Mouse (Mus musculus) cerebral cortex, adult 2 months (tissue): ENCODE data around the gene Zic2.

ENCODE experiments used
- WGBS: fragments of 180-500 bp; shearing (Covaris S2); methylation state at CpG from one replicate; pipeline ENCODE4 v1.1.7; 2018; 5-methylcytosine and 5-hydroxymethylcytosine counted together

Zic2 gene

DNA sequence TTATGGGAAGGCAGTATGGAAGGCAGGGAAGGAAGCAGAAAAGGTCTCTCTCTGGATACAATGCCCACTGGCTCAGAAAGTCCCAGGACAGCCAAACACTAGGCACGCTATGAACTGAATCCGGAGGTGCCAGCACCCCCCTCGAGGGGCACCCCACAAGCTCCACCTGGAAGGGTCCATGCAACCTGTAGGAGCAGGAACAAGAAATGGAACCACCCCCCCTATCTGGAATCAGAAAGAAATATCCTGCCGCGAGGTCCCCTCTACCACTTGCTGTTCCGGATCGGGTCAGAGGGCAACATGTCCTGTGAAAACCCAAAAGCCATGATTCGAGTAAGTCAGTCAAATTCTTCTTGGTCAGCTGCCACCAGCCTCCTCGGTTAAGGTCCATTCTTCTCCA, 13.3 kb upstream of the Zic2 start:
- WGBS, result 54% methylated on average over 9 of the region's 9 CpGs

DNA sequence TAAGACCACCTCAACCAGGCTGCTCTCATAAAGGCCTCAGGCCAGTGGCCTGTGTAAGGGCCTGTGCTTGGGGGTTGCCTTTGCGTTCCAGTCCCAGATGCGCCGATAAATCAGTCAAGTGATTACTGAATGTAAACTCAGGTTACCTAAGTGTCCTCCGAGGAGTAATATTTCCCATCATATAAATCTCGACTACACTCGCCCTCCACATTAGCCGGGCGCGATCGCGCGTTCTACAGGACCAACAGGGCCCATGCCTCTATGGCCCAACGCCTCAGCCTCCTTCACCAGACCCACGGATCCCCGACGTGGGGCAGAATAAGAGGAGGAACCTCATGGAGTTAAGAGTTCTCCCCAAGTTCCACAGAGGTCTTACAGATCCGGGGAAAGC, 12.6 kb upstream of the Zic2 start:
- WGBS, result 32% methylated on average over 17 of the region's 17 CpGs

DNA sequence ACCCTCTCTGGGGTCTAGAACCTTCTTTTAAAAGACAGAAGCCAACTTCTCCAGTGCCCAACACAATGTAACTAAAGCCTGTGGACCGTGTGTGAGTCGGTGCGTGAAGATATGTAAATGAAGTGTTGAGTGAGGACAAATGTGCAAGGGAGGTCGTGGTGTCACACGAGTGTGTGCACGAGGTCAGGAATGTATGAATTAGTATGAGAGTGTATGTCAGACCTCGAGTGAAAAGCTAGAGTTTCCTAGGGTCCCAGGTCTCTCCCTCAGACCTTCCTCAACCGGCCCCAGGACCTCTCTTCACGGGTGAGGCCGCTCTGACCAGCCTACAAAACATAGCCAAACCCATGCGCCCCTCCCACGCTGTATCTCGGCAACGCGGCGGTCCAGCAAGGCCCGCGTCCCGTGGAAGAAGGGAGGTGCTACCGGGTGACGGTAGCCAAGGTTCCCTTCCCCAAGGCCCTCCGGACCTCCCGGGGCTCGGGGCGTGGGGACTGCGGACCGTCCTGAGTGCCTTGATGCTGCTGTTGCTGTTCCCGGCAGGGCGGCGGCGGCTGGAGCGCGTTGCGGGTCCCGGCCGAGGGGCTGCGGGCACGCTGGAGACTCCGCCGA, 12.0 kb upstream of the Zic2 start:
- 9% methylated on average over 40 of the region's 40 CpGs for WGBS

DNA sequence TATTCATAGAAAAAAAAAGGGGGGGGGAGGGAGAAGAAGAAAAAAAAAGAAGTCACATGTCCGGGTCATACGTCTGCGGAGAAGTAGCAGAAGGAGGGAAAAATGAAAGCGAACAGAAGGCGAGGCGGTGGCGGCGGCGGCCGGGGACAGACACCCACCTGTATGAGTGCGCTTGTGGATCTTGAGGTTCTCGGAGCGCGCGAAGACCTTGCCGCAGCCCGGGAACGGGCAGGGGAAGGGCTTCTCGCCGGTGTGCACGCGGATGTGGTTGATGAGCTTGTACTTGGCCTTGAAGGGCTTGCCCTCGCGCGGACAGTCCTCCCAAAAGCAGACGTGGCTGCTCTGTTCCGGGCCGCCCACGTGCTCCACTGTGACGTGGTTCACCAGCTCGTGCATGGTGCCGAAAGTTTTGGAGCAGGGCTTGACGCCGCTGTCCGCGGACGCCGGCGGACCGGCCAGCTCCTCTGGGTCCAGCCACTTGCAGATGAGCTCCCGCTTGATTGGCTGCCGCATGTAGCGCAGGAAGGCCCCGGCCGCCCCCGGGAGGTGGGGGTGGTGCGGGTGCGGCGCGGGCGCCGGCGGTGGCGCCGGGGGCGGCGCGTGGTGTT, 11.4 kb upstream of the Zic2 start:
- WGBS, result under 1% methylated on average over 58 of the region's 58 CpGs

DNA sequence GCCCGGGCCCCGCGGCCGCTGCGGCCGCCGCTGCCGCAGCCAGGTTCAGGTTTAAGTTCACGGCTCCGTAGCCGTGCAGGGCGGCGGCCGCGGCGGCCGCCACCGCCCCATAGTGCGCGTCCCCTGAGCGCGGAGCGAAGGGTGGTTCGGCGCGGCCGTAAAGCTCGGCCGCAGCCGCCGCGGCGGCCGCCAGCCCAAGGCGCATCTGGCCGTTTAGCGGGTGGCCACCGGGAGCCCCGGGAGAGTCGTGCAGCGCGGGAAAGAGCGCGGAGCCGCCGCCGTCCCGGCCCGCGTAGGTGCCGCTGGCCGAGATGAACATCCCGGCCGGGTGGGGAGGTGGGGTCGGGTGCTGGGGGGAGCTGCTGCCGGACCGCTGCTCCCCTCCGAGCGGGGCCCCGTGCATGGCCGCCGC, 10.9 kb upstream of the Zic2 start:
- WGBS, result 1% methylated on average over 62 of the region's 62 CpGs

DNA sequence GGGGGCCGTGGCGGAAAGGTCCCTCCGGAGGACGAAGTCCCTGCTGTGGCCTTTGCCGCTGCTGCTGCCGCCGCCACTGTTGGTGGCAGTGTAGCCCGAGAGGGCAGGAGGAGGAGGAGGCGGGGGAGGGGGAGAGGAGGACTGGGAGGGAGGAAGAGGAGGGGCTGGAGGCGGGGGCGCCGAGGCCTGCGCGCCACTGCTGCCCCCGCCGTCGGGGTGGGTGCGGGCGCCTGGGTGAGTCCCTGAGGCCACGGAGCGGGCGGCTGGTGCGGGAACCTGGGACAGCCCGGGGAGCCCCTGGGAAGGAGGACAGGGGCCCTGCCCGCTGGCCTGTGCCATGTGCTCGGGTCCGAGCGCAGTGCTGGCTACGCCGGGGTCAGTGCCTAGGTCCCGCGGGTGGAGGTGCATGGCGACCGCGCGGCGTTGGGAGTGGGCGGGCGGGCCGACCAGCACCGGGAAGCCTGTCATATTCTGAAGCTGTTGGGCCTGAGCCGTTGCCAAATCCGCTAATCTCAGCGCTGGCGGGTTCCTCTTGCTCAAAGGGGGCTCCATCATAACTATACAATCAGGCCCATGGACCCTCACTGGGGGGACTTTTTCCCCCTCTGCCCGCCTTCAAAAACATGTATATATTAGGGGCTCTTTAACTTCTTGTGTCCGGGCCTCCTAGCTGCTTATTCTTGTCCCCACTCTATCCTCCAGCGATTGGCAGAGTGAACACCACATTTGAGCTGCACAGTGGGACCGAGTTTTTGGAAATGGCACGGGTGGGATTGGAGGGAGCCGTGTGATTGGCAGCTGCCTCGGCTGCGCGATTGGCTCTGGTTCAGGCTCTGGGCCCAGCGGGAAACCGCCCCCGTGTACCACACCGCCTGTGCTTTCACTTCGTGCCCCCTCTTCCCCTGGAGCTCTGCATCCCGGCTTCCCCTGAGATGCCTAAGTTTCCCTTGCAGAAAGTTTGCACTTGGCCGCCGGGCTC, 10.2 kb upstream of the Zic2 start, which contains the start of gene Zic5:
TSS of gene Zic5 (minus strand) at position 915 of the 979 bp plus-strand sequence.
- WGBS, result under 1% methylated on average over 53 of the region's 62 CpGs

DNA sequence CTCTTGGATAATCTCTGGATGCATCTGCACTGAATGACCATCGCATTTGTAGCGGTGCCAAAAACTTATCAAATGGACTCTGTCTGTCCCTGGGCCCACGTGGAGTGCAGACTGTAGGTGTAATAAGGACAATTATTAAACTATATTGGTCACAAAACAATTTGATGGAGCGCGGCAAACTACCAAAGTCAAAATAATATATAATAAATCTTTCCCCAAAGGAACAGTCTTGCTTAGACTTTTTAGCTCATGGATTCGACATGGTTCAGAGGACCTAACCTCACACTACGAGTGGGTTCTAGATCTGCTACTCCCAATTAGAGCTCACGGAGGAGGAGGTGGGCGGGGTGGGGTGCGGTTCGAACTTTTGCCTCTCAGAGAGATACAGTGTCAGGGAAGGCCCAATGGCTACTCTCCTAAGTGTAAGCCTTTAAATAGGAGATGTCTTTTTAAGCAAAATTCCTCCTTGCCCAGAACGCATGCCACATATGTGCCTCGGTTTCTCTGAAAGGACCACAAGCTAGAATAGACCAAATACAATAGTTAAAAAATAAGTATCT, 9.2 kb upstream of the Zic2 start:
- 56% methylated on average over 13 of the region's 13 CpGs for WGBS

DNA sequence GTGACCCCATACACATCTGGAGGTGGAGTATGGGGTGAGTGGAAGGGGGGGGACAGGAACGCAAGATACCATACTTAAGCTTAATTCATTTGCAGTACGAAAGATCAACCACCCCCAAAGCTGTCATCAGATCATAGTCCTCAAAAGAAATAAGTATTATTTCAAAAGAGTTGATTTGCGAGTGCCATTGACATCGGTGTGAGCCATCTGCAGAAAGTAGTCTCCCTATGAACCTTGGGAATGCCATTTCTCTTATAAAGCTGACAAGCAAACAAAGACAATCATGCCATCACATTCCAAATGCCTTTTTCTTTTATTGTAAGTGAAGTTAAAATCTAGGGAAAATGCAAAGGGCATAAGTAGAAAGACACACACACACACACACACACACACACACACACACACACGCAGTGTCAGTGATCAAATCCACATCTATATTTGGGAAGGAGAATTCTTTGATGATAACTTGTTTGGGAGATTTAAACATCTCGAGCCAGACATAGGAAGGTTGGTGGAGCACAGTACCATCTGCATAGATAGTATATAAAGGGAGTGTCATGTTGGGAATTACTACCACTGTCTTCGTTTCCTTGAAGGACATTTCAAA, 8.4 kb upstream of the Zic2 start:
- WGBS, result 79% methylated on average over 7 of the region's 7 CpGs

DNA sequence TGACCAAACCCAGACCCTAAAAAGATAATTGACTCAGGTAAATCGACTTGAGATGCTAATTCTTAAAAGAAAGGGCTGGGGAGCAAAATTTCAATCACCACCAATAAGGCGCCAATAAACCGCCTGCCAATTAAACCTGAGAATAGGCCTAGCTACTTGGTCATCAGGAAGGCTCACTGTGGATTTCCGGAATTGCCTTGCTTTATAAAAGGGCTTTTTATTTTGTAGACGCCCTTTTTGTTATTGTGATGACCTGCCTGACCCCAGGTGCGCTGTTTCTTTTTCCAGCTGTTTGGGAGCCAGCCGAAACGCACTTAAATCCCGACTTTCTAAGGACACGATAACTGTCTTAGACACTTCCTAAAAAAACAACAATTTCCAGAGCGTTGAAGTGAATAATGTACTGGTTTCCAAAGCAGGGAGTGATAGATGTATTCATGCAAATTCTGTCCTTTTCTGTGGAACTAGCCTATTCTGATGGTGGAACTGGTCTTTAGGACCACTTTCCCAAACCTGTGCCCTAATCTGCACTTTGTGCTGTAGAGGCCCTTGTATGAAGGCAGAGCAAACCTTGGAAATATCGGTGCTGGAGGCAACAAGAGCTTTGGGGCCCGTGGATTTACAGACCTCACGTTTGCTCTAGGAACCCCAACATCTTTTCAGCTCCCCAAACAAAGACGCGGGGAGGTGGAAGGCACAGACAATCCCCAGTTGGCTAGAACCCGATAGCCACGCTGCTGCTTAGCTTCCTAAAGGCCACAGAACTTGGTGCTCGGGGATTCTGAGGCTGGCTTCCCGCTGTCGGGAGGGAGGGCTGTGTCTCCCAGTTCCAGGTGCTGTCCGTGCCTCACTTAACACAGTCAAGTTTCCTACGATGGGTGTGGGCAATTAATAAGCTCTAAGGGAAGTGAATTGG, 7.1 kb upstream of the Zic2 start:
- 39% methylated on average over 23 of the region's 23 CpGs for WGBS

DNA sequence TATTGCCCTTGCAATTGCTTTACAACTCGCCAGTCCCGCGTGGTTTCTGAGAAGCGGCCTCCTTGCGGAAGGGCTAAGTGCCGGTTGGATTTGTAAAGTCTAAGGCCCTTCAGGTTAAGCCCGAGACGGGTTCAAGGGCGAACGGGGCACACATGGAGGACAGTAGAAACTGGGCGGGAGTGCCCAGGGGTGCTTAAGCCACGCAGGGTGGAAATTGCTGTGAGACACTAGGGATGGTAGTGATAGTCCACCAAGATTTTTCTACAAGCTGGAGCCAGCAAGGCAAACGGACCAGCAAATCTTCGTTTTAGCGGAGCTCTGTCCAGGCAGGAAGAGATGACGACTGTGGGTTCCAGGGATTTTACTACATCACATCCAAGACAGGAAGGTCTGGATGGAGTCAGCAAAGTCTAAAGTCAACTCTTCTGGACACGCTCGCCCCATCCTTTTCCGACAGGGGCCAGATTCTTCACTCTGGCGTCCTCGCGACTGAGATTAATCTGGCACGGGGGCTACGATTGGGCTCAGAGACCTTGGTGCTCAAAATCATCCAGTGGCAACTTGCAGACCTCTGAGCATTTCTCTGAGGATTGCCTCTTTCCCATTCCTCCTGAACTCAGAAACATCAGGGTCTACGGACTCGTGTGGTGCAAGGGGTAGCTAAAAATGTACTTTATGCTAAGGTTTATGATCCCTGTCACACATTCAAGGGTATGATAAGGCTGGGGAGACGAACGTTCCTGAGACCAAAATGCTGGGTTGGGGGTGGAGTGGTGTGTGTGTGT, 6.1 kb upstream of the Zic2 start:
- WGBS, result 34% methylated on average over 28 of the region's 28 CpGs

DNA sequence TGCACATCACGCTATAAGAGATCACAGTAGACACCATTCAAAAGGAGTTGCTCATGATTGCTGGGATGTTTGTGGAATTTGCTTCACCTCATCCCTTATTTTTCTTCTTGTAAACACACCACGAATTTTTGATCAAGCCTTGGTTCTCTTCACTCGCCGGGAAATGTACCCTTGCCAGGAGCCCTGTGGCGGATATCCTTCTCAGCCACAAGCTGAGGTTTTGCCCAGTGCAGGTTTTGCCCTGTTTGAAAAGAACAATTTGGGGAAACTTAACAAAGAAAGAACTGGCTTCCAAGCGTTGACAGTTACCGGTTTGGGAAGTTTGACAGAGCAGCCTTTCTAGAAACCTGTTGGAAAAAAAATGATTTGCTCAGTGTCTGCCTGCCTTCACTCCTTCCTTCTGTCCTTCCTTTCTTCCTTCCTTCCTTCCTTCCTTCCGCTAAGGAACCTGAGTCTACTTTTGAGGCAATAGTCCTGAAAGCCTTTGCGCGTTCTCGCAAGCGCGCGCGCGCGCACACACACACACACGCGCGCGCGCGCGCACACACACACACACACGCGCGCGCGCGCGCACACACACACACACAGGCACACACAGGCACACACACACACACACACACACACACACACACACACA, 3.7 kb upstream of the Zic2 start:
- 8% methylated on average over 31 of the region's 31 CpGs for WGBS

DNA sequence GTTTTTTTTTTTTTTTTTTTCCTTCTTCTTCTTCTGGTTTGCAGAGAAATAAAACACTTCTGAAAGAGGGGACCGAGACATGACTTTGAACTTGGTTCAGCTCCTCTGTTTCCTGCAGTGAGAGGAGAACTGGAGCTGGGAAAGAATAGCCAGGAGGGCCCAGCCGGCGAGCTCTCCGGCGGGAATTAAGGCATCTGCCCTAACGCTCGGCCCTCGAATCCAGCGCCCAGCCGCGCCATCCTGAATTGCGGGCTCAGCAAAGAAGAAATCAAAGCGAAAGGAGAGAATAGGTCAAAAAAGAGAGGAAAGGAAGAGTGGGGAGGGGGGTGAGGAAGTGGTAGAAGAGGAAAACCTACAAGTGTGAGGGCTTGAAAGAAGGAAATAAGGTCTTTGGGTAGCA, 3.1 kb upstream of the Zic2 start:
- 20% methylated on average over 13 of the region's 13 CpGs for WGBS

DNA sequence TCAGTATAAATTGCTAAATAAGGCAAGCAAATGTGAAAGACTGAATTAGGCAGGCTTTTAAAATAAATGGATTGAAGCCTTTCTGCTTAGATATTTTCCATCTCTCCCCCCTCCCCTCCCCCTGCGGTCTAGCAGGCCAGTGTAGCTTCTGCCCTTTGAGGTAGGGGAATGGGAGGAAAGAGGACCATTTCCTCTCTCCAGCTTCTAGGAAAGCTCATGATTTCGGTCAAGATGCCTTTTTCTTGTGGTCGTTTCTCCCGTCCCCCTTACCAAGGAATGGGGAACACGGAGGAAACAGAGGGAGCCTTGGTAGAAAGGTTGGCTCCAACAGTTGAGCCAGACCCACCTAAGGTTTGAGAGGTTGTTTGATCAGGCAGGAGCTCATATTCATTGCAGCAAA, 2.6 kb upstream of the Zic2 start:
- 40% methylated on average over 5 of the region's 5 CpGs for WGBS

DNA sequence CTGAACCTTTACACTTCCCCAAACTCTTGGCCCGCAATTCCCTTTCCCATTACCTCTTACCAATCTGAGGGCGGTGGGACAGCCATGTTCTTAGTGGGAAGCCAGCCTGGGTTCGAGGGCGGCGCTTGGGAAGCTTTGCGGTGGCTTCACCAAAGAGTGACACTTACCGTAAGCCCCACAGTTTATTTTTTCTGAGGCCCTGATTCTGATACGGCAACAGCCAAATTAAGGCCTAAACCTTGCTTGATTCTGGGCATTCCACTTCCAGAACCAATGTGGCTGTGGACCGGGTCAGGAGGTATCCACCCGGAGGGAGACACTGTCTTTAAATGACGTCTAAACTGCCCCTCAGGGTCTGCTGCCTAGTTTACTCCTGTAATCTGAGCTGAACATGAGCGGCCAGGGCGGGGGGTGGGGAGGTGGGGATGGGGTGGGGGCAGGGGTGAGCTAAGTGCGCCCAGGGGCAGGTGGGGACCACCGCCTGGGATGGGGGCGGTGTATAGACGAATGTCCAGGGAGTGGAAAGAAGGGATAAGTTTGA, 2.0 kb upstream of the Zic2 start:
- WGBS, result 29% methylated on average over 17 of the region's 17 CpGs

DNA sequence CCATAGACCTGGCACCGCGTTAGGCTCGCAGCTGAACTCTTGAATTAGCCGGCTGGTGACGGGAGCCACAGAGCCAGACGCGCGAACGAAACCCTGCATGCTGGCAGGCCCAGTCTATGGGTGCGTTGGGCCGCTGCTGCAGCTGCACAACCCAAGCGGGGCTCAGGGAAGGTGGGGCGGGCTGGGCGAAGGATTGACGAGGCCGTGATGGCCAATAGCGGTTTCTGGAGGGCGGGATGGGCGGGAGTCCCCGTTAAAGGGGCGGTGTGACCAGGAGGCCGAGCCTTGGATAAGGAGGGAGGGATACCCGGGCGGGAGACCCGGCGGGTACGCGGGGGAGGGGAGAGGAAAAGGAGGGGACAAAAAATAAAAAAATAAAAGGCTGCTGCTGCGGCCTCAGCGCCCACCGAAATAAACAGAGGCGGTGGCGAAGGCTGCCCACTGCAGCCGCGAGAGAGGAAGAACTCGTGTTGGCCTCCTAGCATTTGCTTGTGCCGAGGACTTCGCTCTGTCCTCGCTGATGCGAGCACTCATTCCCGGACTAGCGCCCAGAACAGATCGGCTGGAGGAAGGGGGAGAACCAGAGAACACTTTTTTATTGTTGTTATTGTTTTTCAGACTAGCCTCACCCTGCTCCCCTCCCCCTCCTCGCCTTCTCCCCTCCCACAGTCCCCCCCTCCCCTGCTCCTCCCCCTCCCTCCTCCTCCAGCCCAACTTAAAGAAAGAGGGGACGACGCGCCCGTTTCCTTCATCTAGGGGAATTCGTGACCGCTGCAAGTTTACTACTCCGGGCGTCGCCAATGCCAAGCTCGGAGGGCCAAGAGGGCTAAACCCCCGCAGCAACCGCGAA, 969 bp upstream of the Zic2 start:
- WGBS, result 2% methylated on average over 57 of the region's 57 CpGs

DNA sequence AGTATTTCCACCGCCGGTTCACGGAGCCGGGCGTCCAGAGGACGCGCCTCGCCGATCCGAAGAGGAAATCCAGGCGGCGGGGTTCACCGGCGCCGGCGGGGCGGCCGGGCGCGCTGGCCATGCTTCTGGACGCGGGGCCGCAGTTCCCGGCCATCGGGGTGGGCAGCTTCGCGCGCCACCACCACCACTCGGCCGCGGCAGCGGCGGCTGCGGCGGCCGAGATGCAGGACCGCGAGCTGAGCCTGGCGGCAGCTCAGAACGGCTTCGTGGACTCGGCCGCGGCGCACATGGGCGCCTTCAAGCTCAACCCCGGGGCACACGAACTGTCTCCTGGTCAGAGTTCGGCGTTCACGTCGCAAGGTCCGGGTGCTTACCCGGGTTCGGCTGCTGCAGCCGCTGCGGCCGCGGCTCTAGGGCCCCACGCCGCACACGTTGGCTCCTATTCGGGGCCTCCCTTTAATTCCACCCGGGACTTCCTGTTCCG, 364 bp downstream of the Zic2 start:
- WGBS, result under 1% methylated on average over 65 of the region's 65 CpGs

DNA sequence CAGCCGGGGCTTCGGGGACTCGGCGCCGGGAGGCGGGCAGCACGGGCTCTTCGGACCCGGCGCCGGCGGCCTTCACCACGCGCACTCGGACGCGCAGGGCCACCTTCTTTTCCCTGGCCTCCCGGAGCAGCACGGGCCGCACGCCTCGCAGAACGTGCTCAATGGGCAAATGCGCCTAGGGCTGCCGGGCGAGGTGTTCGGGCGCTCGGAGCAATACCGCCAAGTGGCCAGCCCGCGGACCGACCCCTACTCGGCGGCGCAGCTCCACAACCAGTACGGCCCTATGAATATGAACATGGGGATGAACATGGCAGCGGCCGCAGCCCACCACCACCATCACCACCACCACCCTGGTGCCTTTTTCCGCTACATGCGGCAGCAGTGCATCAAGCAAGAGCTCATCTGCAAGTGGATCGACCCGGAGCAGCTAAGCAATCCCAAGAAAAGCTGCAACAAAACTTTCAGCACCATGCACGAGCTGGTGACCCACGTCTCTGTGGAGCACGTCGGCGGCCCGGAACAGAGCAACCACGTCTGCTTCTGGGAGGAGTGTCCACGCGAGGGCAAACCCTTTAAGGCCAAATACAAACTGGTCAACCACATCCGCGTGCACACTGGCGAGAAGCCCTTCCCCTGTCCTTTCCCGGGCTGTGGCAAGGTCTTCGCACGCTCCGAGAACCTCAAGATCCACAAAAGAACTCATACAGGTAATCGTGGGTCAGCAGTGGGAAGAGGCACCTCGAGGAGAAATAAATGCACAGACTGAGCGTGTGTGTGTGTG, 996 bp downstream of the Zic2 start:
- WGBS, result 1% methylated on average over 62 of the region's 62 CpGs
